Mouse (Mus musculus): Measurements from ENCODE around the gene Mus81.

DNA sequence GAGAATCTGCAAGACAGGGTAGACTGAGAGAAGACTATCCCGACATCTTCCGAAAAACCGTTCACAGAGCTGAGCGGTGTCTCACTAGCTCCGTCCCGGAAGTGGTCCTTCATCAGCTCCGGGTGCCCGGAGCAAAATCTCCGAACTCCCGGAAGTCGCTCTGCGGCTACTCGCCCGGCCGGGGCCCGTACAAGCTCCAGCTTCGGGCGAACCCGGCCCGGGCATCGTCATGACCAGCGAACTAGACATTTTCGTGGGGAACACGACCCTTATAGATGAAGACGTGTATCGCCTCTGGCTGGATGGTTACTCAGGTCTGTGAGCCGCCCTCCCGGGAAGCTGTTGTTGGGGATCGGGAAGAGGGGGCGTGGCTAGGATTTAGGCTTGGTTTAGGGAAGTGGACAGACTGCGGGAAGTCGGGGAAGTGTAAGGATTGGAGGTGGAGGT, 27.7 kb downstream of the Mus81 start, which contains the start of gene Fibp:
- TF ChIP-seq CTCF (IDR thresholded peaks at IDR 0.05; ENCODE audit: low read depth, low read length) (no peak), POLR2AphosphoS5 (IDR thresholded peaks at IDR 0.05; ENCODE audit: insufficient replicate concordance, low read depth, low read length) (no peak), GATA2 (IDR thresholded peaks at IDR 0.05; ENCODE audit: borderline replicate concordance, low read depth, low read length) (no peak), TAL1 (conservative IDR thresholded peaks at IDR 0.05; ENCODE audit: low read depth, low read length) (no peak), GATA1 (IDR thresholded peaks at IDR 0.05; ENCODE audit: borderline replicate concordance, low read length) (no peak)

Data from G1E (cell line).